Mouse (Mus musculus) cerebellum, postnatal 10 days (tissue): Measurements from ENCODE around the gene Camk2b.
"Not testable (repeated sequence)": the region's sequence is repeated elsewhere in the genome, so short reads cannot be mapped to it uniquely, and the experiment has no call there.

ENCODE experiments used
- DNase-seq, 2 experiments: peaks; one replicate each; pipeline ENCODE4 v3.0.0; 2021; ENCODE audit warnings: mixed read lengths in 2 of 2

The Camk2b gene

GRCm38 (mm10) chr11:6015011-6015431 lies 51.1 kb downstream of the Camk2b start:
- peak; percentile 80 to 82 for DNase-seq

GRCm38 (mm10) chr11:6013359-6013758 lies 52.8 kb downstream of the Camk2b start:
- DNase-seq = no peak

GRCm38 (mm10) chr11:6011879-6012278 lies 54.3 kb downstream of the Camk2b start:
- no peak for DNase-seq

GRCm38 (mm10) chr11:6010751-6011482 lies 55.2 kb downstream of the Camk2b start:
- not testable (repeated sequence) for DNase-seq

- not testable (repeated sequence) for DNase-seq
Measured at GRCm38 (mm10) chr11:6007779-6008128, 58.4 kb downstream of the Camk2b start.

GRCm38 (mm10) chr11:6007010-6007778 lies 59.0 kb downstream of the Camk2b start:
- not testable (repeated sequence) for DNase-seq

GRCm38 (mm10) chr11:6006351-6007009 lies 59.7 kb downstream of the Camk2b start:
- DNase-seq = not testable (repeated sequence)

- not testable (repeated sequence) for DNase-seq
Measured at GRCm38 (mm10) chr11:6005374-6006043, 60.7 kb downstream of the Camk2b start.

- DNase-seq = no peak
Measured at GRCm38 (mm10) chr11:6003046-6003639, 63.0 kb downstream of the Camk2b start.

- no peak for DNase-seq
Measured at GRCm38 (mm10) chr11:6001981-6002649, 64.0 kb downstream of the Camk2b start.

- no peak for DNase-seq
Measured at GRCm38 (mm10) chr11:6000961-6001682, 65.0 kb downstream of the Camk2b start.

GRCm38 (mm10) chr11:5999832-6000771 lies 66.1 kb downstream of the Camk2b start:
- DNase-seq = peak; percentile 90 to 92

- DNase-seq = no peak
Measured at GRCm38 (mm10) chr11:5998472-5998871, 67.7 kb downstream of the Camk2b start.

- DNase-seq = peak; percentile 96 to 97
Measured at GRCm38 (mm10) chr11:5995989-5996388, 70.2 kb downstream of the Camk2b start.

- no peak for DNase-seq
Measured at GRCm38 (mm10) chr11:5994880-5995279, 71.3 kb downstream of the Camk2b start.

GRCm38 (mm10) chr11:5994212-5994611 lies 72.0 kb downstream of the Camk2b start:
- peak; percentile 69 to 77 for DNase-seq

- peak; percentile 76 to 79 for DNase-seq
Measured at GRCm38 (mm10) chr11:5990910-5991309, 75.3 kb downstream of the Camk2b start.

GRCm38 (mm10) chr11:5989954-5990593 lies 76.1 kb downstream of the Camk2b start:
- DNase-seq = no peak

- no peak for DNase-seq
Measured at GRCm38 (mm10) chr11:5988126-5988525, 78.0 kb downstream of the Camk2b start.
